Mouse (Mus musculus) lung, postnatal 0 days (tissue): ENCODE data around the gene Nt5dc3.

Source experiments
- CTCF ChIP-seq: IDR thresholded peaks from 2 replicates; pipeline ENCODE4 v1.5.1; 2016; ENCODE audit warnings: antibody characterized with exemption, mild to moderate bottlenecking
- EP300 ChIP-seq: IDR thresholded peaks from 2 replicates; pipeline ENCODE4 v1.6.1; 2016; ENCODE audit warnings: antibody characterized with exemption, mild to moderate bottlenecking, control low read depth

GRCm38 (mm10) chr10:86808013-86808758, 29.4 kb downstream of the Nt5dc3 start:
- TF ChIP-seq CTCF = no peak
- TF ChIP-seq EP300 = no peak
